Mouse (Mus musculus): ENCODE results near the gene Adap1.

GRCm38 (mm10) chr5:139371118-139371517, 45.7 kb upstream of the Adap1 start:
- TF ChIP-seq CTCF (IDR thresholded peaks at IDR 0.05; ENCODE audit: control insufficient read depth, insufficient read depth, insufficient replicate concordance, low read depth, low read length) (no peak), POLR2A (IDR thresholded peaks at IDR 0.05; ENCODE audit: control insufficient read depth, low read depth, low read length) (no peak)
